ENCODE assay signal across 7 mouse cellular contexts in genomic region chr9:48267028-48267441, GRCm38 (mm10).
DNase-seq lines count a peak whose midpoint lies in the region; ATAC-seq and TF ChIP-seq lines count a peak whose summit lies in the region.

No protein-coding gene starts in this region.

- H3K4me2 ChIP-seq in forebrain, embryonic 16.5 days (ENCODE audit: low read length), result peak overlapping the region; percentile 91

- 0 out of 2 replicates have a peak overlapping the region, but pooled peaks have one; percentile 16 for H3K27ac ChIP-seq in forebrain, embryonic 16.5 days (ENCODE audit: low read length)
- no peak overlapping the region for H3K27ac ChIP-seq in left cerebral cortex, adult 2 months
- H3K27ac ChIP-seq in macrophage, result peak overlapping the region; percentile 9; the same call in 1 of the 2 replicates

- intact Hi-C loops in left cerebral cortex, adult 2 months (cut with DNase I), result loop anchor here (1.0 to 10.0 kb wide), 3 partner anchors 200 to 318 kb away; no protein-coding TSS in a partner anchor

- peak overlapping the region; percentile 59 for H3K9ac ChIP-seq in forebrain, embryonic 16.5 days (replicated peaks; ENCODE audit: low read depth, low read length)

- H3K9me3 ChIP-seq in forebrain, embryonic 16.5 days (ENCODE audit: control insufficient read depth, low read length), result no peaks in the 10 kb centered on the region

- peak; percentile 73 for DNase-seq in adrenal gland, adult 2 months
- peak; percentile 36 for DNase-seq in cerebellum, adult 9-10 months
- peak; percentile 18 to 29 for DNase-seq in left cerebral cortex, adult 2 months (ENCODE audit: extremely low spot score in 1 of 2, low spot score in 2 of 2)
- peak; percentile 16 for DNase-seq in right cerebral cortex, postnatal 25 days

- WGBS in forebrain, embryonic 16.5 days, result 1% methylated on average over 16 of the region's 16 CpGs
- 0% methylated on average over 16 of the region's 16 CpGs for WGBS in macrophage (ENCODE audit: missing documents)

- H3K4me3 ChIP-seq in forebrain, embryonic 16.5 days (replicated peaks; ENCODE audit: low read length), result peak overlapping the region; percentile 50
- peak overlapping the region; percentile 57 for H3K4me3 ChIP-seq in left cerebral cortex, adult 2 months
- H3K4me3 ChIP-seq in macrophage (ENCODE audit: inconsistent target), result peak overlapping the region; percentile 43

- H3K27me3 ChIP-seq in forebrain, embryonic 16.5 days (replicated peaks; ENCODE audit: control insufficient read depth, insufficient read depth, low read length), result no peaks in the 10 kb centered on the region

- no peaks in the 10 kb centered on the region for H3K79me2 ChIP-seq in macrophage (ENCODE audit: inconsistent target)

- peaks cover 9% of the 10 kb centered on the region; the same call in 1 of the 2 replicates for H3K4me1 ChIP-seq in forebrain, embryonic 16.5 days (replicated peaks; ENCODE audit: control insufficient read depth, insufficient read depth, low read length)

- TF ChIP-seq CTCF in left cerebral cortex, adult 2 months (IDR thresholded peaks at IDR 0.05), result no peak

- H3K36me3 ChIP-seq in forebrain, embryonic 16.5 days (ENCODE audit: control insufficient read depth, insufficient read depth), result no peaks in the 10 kb centered on the region
- no peaks in the 10 kb centered on the region for H3K36me3 ChIP-seq in macrophage (ENCODE audit: inconsistent target)

- ATAC-seq in forebrain, embryonic 16.5 days, result peak; percentile 79
- peak; percentile 69 to 73 for ATAC-seq in hematopoietic stem cell, adult 5-6 weeks (replicated peaks in 1 of 2; ENCODE audit: insufficient read depth in 1 of 2, low FRiP score in 2 of 2, low TSS enrichment in 1 of 2, low read depth in 1 of 2, poor library complexity in 2 of 2, severe bottlenecking in 2 of 2)

Comparison
In these comparisons a context has a peak if more than half of its experiments do, and no peak if none do; other contexts are left out.
1. DNase-seq: peak in every context shown above with its lines; median percentile 73 in adrenal gland, adult 2 months; 36 in cerebellum, adult 9-10 months; 24 in left cerebral cortex, adult 2 months; 16 in right cerebral cortex, postnatal 25 days.